Mouse (Mus musculus) myocyte (in vitro differentiated cells): ENCODE results near the gene Sdf2.

ENCODE experiments used
- MAX ChIP-seq: IDR thresholded peaks from one replicate; pipeline ENCODE4 v1.6.1; 2011; ENCODE audit warnings: low read depth, mild to moderate bottlenecking, control low read depth
- MYOD1 ChIP-seq, 3 experiments: IDR thresholded peaks; one replicate each; pipeline ENCODE4 v1.6.1; 2011; ENCODE audit warnings: control low read depth in 2 of 3, low read depth in 2 of 3, mild to moderate bottlenecking in 2 of 3, moderate library complexity in 1 of 3; ENCODE audit not compliant: insufficient read length in 2 of 3, control insufficient read depth in 1 of 3
- MYOG ChIP-seq, 3 experiments: IDR thresholded peaks; one replicate each; pipeline ENCODE4 v1.6.1; 2011; ENCODE audit warnings: control low read depth in 2 of 3, low read depth in 2 of 3, mild to moderate bottlenecking in 2 of 3; ENCODE audit not compliant: insufficient read length in 2 of 3, control insufficient read depth in 1 of 3, insufficient read depth in 1 of 3
- POLR2A ChIP-seq: IDR thresholded peaks from one replicate; pipeline ENCODE4 v1.6.1; 2011; ENCODE audit warnings: low read depth, mild to moderate bottlenecking, control low read depth, moderate library complexity; ENCODE audit not compliant: insufficient read length
- REST ChIP-seq: IDR thresholded peaks from one replicate; pipeline ENCODE4 v1.6.1; 2011; ENCODE audit warnings: mild to moderate bottlenecking, control low read depth, moderate library complexity; ENCODE audit not compliant: insufficient read depth, insufficient read length
- USF1 ChIP-seq: IDR thresholded peaks from one replicate; pipeline ENCODE4 v1.6.1; 2011; ENCODE audit warnings: low read depth, mild to moderate bottlenecking, control low read depth, moderate library complexity

DNA sequence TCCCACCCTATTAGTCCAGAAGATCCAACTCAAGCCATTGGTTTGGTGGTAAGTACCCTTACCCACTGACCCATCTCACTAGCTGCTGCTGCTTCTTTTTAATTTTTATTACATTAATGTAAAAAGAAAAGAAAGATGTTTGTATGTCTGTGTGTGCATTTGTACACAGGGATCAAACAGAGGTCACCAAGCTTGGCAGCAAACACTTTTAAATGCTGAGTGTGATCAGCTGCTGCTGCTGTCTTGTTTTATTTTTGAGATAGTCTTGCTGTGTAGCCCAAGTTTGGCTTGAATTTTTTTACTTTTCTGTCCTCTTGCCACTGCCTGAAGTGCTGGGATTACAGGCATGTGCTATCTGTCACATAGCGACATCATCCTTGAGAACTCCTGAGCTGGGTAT, 30.1 kb downstream of the Sdf2 start:
- TF ChIP-seq POLR2A: no peak
- no peak for TF ChIP-seq MAX
- no peak for TF ChIP-seq USF1
- no peak for TF ChIP-seq MYOG (IDR thresholded peaks at IDR 0.05; ENCODE audit: control insufficient read depth in 1 of 3, insufficient read depth in 1 of 3, insufficient read length in 2 of 3, low read depth in 2 of 3)
- TF ChIP-seq REST: no peak
- no peak for TF ChIP-seq MYOD1 (IDR thresholded peaks at IDR 0.05; ENCODE audit: control insufficient read depth in 1 of 3, insufficient read length in 2 of 3, low read depth in 2 of 3)
